Mouse (Mus musculus): ENCODE measurements around the gene Atp5s.
A peak's percentile ranks its signal among the peaks of the same experiment; 100 is the strongest.

The Atp5s gene

GRCm38 (mm10) chr12:69724711-69725460 is at the start of gene Atp5s, which contains the start of gene L2hgdh:
Gene Atp5s (plus strand): TSS chr12:69724950.
Gene L2hgdh (minus strand): TSS chr12:69724873.
- DNase-seq: peak; percentile 97 to 98

- DNase-seq: no peak
Measured at GRCm38 (mm10) chr12:69676157-69676556, 48.6 kb upstream of the Atp5s start.

DNA sequence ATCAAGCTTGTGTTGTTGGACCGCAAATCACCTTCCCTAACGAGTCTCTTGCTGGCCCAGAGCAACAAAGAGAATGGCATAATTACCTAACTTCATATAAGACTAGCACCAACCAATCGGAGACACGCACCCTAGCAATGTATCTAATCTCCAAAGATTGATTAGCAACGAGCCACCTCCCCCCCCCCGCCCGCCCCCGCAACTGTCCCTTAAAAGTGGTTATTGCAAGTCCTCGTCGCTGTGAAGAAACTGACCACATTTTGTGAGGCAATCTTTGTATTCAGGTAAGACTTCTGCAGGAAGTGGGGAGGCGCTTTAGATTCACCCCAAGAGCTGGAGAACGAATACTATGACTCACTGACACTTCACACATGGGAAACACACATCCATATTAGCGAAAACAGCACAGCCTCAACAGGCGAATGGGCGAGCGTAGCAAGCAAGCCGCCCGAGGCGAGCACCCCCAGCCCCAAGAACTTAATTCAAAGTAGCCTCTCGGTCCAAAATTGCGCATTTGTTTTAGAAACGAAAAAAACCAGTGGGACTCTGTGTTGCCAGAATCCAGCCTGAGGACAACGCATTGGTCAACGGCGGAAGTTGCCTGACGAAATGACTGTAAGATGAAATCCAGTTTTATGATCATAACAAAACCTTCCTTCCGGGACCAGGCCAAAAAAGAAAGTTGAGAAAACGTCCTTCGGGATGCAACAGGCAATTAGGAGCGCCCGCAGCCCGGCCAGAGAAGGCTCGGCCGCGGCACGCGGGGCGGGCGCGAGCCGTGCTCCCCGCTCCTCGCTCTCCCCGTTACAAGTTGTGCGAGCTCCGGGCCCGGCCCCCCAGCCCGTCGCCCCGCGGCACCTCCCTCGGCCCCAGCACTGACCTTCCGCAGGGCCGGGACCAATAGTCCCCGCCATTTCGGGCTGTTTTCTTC is 43.9 kb upstream of the Atp5s start:
- DNase-seq: peak in 1 of 2 experiments; percentile 31

DNA sequence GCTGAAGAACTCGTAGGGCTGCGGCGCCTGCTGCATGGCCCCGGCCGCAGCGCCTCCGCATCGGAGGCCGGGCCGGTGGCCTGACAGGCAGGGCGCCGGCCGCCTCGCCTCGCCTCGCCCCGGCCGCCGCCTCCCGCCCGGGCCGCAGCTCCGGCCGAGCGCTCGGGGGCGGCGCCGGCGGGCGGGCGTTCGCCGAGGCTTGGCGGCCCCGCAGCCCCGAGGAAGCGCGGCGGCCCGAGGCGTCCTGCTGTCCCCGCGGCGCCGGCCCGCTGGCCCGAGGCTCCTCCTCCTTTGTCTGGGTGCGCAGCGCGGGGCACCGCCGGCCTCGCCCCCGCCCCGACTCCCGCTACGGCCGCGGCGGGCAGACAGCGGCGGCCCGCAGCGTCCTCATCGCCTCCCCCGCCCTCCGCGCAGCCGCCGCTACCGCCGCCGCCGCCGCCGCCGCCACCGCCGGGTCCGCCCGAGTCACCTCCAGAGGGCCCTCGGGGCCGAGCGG is 43.1 kb upstream of the Atp5s start, which contains the start of gene Sos2:
Gene Sos2, minus strand, starts transcription at position 287 of the 496 bp plus-strand sequence.
- DNase-seq: peak; percentile 50 to 52

DNA sequence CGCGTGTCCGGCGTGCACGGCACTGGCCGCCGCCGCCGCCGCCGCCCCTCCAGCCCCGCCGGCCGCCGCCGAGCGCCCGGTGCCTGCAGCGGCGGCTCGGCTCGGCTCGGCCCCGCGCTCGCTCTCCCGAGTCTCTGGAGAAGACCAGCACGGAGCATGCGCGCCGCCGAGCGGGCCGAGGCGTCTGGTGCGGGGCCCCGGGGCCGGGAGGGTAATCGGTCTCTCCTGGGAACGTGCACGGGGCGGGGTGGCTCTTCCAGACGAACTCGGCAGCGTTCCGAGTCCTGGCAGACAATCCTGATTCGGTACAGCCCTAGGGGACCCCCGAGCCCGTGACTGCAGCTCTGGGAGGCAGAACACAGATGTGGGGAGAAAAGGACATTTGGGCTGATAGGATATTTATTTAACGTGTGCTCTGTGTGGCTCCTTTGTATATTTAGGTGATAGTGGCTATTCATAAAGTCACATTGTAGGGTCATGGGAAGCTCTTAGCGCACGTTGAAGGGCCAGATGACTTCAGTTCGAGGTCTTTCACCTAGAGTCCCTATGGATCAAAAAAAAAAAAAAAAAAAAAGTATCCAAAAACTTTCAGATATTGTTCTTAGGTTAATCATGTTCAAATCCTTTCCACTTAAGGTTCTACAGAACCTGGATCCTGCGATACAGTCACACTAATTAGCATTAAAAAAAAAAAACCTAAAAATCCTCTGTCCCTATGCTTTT is 42.5 kb upstream of the Atp5s start:
- peak; percentile 81 to 85 for DNase-seq

- DNase-seq: no peak
Measured at GRCm38 (mm10) chr12:69682788-69683419, 41.8 kb upstream of the Atp5s start.

DNA sequence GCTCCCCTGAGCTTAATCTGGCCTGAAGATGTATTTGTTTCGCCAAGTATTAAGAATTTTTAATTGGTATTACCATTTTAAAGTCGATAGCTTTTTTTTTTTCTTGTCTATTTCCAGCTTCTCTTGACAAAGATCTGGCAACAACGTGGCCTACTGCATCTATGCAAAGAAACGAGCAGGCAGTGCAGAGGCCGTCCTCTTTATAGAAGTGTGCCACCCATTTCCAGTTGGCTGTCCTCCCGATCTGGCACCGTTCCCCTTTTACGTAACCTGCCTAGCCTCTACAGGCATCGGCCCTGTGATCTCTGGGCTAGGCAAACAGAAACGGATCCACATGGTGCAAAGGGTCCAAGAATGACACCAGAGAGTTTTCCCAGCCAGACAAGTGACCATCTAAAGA is 41.2 kb upstream of the Atp5s start:
- DNase-seq: peak; percentile 93

DNA sequence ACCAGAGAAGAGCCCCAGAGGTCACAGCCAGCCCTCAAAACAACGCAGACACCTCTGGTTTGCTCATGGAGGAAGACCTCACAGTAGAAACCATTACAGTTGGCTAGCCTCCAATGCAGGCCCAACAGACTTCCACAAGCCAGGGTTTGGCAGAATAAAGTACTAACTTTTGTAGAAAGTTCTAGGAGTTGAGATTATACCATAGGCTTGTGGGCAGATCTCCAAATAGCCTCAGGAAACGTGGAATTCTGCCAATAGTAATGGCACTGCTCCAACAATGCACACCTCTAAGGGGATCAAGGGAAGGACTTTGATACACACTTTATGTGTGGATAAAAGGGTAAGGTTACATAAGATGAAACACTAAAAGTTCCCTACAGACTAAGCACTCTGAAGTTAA is 36.4 kb upstream of the Atp5s start:
- peak; percentile 54 to 68 for DNase-seq

GRCm38 (mm10) chr12:69689094-69689493 is 35.7 kb upstream of the Atp5s start:
- DNase-seq: no peak

GRCm38 (mm10) chr12:69690714-69691113 is 34.0 kb upstream of the Atp5s start:
- no peak for DNase-seq

DNA sequence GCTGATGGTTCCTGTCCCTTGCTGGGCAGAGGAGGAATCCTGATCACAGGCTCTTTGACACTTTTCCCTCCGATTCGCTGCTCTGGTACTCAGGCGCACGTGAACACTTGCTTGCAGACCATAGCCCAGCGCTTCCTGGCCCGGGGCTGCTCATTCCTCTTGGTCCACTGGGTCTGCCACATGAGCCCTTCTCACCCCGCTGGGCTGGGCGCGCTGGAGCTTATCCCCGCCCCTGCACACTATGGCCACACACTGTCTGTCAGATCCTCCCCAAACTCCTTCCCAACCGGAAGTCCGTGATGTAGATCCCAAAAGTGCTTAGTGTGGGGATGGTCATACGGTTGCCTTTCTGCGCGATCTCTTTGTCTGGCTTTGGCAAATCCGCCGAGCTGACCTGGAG is 31.3 kb upstream of the Atp5s start:
- no peak for DNase-seq

- peak; percentile 51 to 68 for DNase-seq
Measured at GRCm38 (mm10) chr12:69696746-69697145, 28.0 kb upstream of the Atp5s start.

DNA sequence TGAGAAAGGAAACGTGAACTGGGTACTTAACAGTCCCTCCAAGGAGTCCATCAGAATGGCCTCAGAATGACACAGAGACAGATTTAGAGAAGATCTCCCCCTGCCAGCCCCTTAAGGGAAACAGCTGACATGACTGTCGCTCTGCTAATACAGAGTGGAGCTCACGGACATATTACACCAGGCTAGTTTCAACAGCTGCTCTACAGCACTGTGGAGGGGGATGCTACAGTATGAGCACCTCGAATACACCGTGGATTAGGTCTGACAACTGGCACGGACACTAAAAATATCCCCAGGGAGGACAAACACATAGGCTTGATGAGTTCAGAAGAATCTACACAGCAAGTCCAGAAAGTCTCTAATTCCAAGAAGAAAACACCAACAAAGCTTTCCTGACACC is 26.4 kb upstream of the Atp5s start:
- no peak for DNase-seq

DNA sequence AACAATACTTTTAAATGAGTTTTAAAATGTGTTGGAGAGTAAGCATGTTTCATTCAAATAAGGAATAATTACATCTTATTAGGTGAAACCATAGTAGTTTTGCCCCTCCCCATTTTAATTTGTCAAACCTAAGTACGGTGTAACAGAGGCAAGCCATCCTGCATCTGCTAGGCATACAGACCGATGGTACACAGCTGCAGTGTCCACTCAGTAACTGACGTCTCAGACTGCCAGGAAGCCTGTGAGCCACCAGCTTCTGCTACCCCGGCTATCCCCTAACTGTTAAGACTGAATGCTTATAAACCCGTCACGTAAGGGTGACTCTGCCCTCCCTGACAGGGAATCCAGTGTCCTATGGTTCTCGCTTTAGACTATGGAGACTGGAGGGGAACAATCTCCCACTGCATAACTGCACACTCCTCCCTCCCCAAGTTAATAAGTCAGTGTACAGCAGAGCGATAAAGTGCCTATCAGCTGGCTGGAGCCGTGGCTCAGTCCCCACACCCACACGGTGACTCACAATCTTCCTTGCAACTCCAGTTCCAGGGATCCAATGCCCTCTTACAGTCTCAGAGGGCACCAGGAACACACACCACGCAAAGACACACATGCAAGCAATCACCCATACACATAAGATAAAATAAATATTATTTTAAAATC is 19.8 kb upstream of the Atp5s start:
- DNase-seq: no peak

- DNase-seq: peak in 1 of 2 experiments; percentile 57
Measured at GRCm38 (mm10) chr12:69713628-69714027, 11.1 kb upstream of the Atp5s start.

DNA sequence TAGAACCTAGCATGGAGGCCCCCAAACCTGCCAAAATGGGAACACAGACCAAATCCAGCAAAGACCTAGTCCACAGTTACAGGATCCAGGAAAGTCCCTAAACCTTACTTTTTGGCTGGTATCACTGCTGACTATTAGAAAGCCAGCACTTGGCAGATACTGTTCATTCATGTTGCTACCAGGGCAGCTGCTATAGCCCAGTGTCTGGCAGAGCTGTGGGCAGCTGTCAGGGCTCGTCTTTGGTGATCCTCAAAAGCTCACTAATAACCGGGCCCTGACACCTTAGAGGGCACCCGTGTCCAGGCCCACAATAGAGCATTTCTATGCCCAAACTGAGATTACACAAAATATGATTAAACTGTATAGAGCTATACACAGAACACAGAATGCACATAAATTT is 1.9 kb upstream of the Atp5s start:
- no peak for DNase-seq

- peak in 1 of 2 experiments; percentile 36 for DNase-seq
Measured at GRCm38 (mm10) chr12:69723376-69723775, 1.4 kb upstream of the Atp5s start.

- no peak for DNase-seq
Measured at GRCm38 (mm10) chr12:69724018-69724710, 586 bp upstream of the Atp5s start.

GRCm38 (mm10) chr12:69729246-69729645 is 4.5 kb downstream of the Atp5s start:
- DNase-seq: no peak

DNA sequence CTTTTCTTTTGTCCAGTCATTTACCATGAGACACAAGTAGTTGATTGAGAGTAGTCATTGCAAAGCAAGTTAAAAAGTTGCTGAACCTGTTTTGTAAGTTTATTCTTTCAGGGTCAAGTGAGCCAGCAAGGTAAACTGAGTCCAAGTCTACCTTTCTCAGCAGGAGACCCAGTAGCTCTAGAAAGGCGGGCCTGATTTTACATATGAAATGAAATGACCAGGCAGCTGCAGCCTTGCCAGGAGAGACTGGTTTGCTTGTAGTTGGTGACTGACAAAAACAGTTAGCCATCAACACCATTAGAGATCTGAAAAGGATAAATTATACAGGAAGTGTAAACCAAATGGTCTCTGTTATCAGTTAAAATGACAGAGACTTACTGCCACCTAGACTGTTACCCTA is 5.6 kb downstream of the Atp5s start:
- DNase-seq: no peak

GRCm38 (mm10) chr12:69732221-69732620 is 7.5 kb downstream of the Atp5s start:
- DNase-seq: no peak
